Mouse (Mus musculus): ENCODE results near the gene Polr3h. TPM values are rescaled to one million over a fixed set of nuclear protein-coding genes. Genes with fewer than 3 reads are reported as not detected.

Gene Polr3h
- polyA plus RNA-seq, 1 experiment from 2014 or later = 74.3 TPM

DNA sequence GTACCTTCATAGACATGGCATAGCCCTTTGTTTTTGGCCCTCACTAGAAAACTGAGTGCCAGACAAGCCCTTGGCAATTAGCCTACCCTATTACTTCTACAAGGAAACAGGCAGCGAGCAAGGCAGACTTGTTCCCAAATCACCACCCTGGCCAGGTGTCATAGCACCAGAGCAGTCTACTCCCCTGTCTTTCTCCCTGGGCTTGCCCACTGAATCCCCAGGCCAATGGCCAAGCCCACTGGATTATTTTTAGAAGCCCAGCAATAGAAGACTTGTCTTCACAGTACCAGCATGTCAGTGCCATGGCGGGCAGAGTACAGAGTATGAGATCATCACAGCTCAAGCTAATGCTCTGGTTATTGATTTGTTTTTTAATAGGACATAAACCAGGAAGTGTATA lies 27.3 kb downstream of the Polr3h start:
- Histone ChIP-seq H3K9me3 (no peaks in the 10 kb centered on the region), H3K27me3 (replicated peaks; ENCODE audit: low read depth, poor library complexity, severe bottlenecking) (no peaks in the 10 kb centered on the region), H3K4me3 (no peak overlapping the region), H3K4me1 (no peaks in the 10 kb centered on the region), H3K27ac (replicated peaks) (no peak overlapping the region), H3K36me3 (replicated peaks) (peaks cover 99% of the 10 kb centered on the region)
- WGBS = 93% methylated on average over 2 of the region's 2 CpGs
- no peak for DNase-seq (ENCODE audit: low spot score)

DNA sequence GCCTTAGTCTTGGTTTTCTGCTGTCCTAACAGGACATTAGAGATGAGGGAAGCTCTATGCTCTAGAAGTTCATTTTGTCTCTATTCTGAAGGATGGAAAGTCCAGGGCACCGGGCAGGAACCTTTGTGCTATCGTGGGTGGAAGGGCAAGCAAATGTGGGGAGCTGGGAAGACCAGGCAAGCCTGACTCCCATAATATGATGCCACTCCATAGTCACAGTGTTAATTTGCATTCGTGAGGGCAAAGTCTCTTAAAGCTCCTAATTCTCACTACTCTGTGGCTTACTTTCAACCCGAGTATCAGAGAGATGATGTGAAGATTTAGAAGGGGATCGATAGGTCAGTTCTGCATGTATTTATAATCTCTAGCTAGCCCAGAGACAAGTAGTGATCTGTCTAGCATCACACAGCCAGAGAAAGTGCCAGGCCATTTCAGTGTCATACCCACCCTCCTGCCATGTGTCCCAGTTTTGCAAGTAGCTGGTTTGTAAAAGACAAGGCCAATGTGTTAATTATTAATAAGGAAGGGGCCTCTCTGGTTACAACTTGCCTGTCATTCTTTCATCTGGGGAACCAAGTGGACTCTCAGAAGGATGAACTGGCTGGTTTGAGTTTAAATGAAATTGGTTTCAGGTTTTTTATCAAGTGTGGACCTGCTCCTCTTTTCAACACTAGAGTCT lies 28.3 kb downstream of the Polr3h start:
- H3K4me1 ChIP-seq = no peaks in the 10 kb centered on the region
- H3K36me3 ChIP-seq (replicated peaks) = peaks cover 98% of the 10 kb centered on the region
- no peak overlapping the region for H3K27ac ChIP-seq (replicated peaks)
- H3K4me3 ChIP-seq = no peak overlapping the region
- no peaks in the 10 kb centered on the region for H3K27me3 ChIP-seq (replicated peaks; ENCODE audit: low read depth, poor library complexity, severe bottlenecking)
- DNase-seq (ENCODE audit: low spot score) = no peak
- no peaks in the 10 kb centered on the region for H3K9me3 ChIP-seq
- WGBS = 89% methylated on average over 5 of the region's 5 CpGs

DNA sequence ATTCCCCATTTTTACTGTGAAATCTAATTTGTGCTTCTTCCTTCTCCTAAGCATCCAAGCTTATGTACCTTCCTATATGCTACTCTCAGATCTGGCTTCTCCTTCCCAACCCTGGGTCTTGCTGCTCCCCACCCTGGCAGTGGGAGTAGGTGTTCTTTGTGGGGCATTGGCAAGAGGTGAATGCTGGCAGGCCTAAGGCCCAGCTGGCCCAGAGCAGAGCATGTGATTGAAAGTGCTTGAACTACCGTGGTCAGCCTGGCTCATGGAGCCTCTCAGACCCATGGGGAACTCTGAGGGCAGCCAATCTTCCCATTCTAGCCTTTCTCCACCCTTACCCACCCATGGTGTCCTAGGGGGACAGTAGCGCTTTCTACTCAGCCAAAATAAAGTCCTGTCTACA lies 29.6 kb downstream of the Polr3h start:
- 90% methylated on average over 2 of the region's 2 CpGs for WGBS
- Histone ChIP-seq H3K4me1 (no peaks in the 10 kb centered on the region), H3K9me3 (no peaks in the 10 kb centered on the region), H3K36me3 (replicated peaks) (peaks cover 98% of the 10 kb centered on the region), H3K27me3 (replicated peaks; ENCODE audit: low read depth, poor library complexity, severe bottlenecking) (no peaks in the 10 kb centered on the region), H3K27ac (replicated peaks) (no peak overlapping the region), H3K4me3 (no peak overlapping the region)
- no peak for DNase-seq (ENCODE audit: low spot score)

DNA sequence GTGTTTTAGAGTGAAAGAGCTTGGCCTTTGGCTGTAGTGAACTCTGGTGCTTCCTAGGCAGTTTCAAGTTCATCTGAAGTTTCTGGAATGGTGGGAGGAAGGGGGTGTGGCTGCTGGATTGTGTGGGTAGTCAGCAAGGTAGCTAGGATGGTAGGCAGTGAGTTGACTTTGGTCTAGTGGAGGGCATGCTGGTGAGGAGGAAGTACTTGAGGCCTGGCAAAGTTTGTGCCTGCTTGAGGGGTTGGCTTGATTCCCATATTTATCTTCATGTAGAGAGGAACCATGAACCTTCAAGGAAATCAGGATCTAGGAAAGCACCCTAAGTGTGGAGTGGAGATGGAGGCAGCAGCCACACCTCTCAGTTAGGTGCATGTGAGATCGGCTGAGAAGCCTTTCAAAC lies 32.0 kb downstream of the Polr3h start:
- WGBS = 82% methylated on average over 1 of the region's 1 CpGs
- no peaks in the 10 kb centered on the region for H3K9me3 ChIP-seq
- peaks cover 98% of the 10 kb centered on the region for H3K36me3 ChIP-seq (replicated peaks)

GRCm38 (mm10) chr15:81891822-81892580 lies 34.0 kb downstream of the Polr3h start:
- H3K9me3 ChIP-seq = no peaks in the 10 kb centered on the region
- H3K27me3 ChIP-seq (replicated peaks; ENCODE audit: low read depth, poor library complexity, severe bottlenecking) = no peaks in the 10 kb centered on the region
- H3K27ac ChIP-seq (replicated peaks) = no peak overlapping the region
- DNase-seq (ENCODE audit: low spot score) = no peak
- no peaks in the 10 kb centered on the region for H3K4me1 ChIP-seq
- WGBS = 93% methylated on average over 8 of the region's 8 CpGs
- no peak overlapping the region for H3K4me3 ChIP-seq
- H3K36me3 ChIP-seq (replicated peaks) = peaks cover 94% of the 10 kb centered on the region

More for the DNA sequence above, 32.0 kb downstream of the Polr3h start:
- Histone ChIP-seq H3K27me3 (replicated peaks; ENCODE audit: low read depth, poor library complexity, severe bottlenecking) (no peaks in the 10 kb centered on the region), H3K4me1 (no peaks in the 10 kb centered on the region), H3K27ac (replicated peaks) (no peak overlapping the region), H3K4me3 (no peak overlapping the region)
- no peak for DNase-seq (ENCODE audit: low spot score)

DNA sequence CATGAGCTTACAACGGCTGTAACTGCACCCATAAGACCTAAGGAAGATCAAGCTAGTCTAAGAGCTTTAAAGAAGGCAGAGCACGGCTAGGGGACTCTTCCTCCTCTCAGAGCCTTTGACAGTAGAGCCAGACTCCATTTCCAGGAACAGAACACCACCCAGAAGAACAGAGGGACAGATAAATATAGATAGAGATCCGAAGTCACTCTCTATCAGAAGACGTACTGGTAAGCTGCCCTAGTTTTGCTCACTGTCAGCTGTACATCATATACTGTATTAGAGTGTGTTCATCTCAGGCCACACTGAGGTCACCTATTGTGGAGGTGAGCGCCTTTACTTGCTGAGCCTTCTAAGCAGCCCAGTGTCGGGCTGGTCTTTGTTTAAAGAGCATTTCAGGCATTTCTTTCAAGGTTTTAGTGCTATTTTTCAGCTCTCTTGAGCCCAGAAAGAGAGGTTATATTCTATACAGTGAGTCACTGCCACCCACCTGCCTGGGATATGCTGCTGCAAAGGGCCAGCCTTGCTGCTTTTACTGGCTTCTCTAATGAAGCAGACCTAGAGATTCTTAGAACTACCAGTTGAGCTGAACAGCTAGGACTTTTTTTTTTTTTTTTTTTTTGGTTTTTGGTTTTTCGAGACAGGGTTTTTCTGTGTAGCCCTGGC lies 34.8 kb downstream of the Polr3h start:
- Histone ChIP-seq H3K36me3 (replicated peaks) (peaks cover 91% of the 10 kb centered on the region), H3K27me3 (replicated peaks; ENCODE audit: low read depth, poor library complexity, severe bottlenecking) (no peaks in the 10 kb centered on the region), H3K27ac (replicated peaks) (no peak overlapping the region), H3K4me1 (no peaks in the 10 kb centered on the region), H3K9me3 (no peaks in the 10 kb centered on the region), H3K4me3 (no peak overlapping the region)
- no peak for DNase-seq (ENCODE audit: low spot score)
- 89% methylated on average over 7 of the region's 7 CpGs for WGBS

DNA sequence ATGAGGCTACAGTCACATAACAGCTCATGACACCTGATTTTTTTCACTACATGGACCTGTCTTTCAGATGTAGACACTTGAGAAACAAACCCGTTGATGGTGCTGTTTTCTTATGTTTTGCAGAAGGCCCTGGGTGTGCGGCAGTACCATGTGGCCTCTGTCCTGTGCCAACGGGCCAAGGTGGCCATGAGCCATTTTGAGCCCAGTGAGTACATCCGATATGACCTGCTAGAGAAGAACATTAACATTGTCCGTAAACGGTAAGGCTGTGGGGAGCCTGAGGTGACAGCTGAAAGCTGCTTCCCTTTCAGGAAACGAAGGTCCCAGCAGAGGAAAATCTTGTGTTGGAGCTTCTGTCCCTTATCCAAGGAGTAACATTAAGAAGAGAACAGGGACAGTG lies 36.9 kb downstream of the Polr3h start:
- Histone ChIP-seq H3K9me3 (no peaks in the 10 kb centered on the region), H3K27me3 (replicated peaks; ENCODE audit: low read depth, poor library complexity, severe bottlenecking) (no peaks in the 10 kb centered on the region), H3K27ac (replicated peaks) (no peak overlapping the region), H3K4me3 (no peak overlapping the region), H3K36me3 (replicated peaks) (peaks cover 80% of the 10 kb centered on the region), H3K4me1 (no peaks in the 10 kb centered on the region)
- DNase-seq (ENCODE audit: low spot score) = no peak
- whole genome bisulfite sequencing = 93% methylated on average over 7 of the region's 7 CpGs

- 89% methylated on average over 6 of the region's 6 CpGs for WGBS
- no peak overlapping the region for H3K27ac ChIP-seq (replicated peaks)
- H3K36me3 ChIP-seq (replicated peaks) = peaks cover 77% of the 10 kb centered on the region
- H3K9me3 ChIP-seq = no peaks in the 10 kb centered on the region
- H3K27me3 ChIP-seq (replicated peaks; ENCODE audit: low read depth, poor library complexity, severe bottlenecking) = no peaks in the 10 kb centered on the region
- no peak overlapping the region for H3K4me3 ChIP-seq
- H3K4me1 ChIP-seq = no peaks in the 10 kb centered on the region
- DNase-seq (ENCODE audit: low spot score) = no peak
These were observed 39.1 kb downstream of the Polr3h start for GRCm38 (mm10) chr15:81886795-81887550.

- 83% methylated on average over 3 of the region's 3 CpGs for WGBS
- Histone ChIP-seq H3K27me3 (replicated peaks; ENCODE audit: low read depth, poor library complexity, severe bottlenecking) (no peaks in the 10 kb centered on the region), H3K9me3 (no peaks in the 10 kb centered on the region), H3K36me3 (replicated peaks) (peaks cover 64% of the 10 kb centered on the region), H3K27ac (replicated peaks) (no peak overlapping the region), H3K4me1 (no peaks in the 10 kb centered on the region), H3K4me3 (no peak overlapping the region)
- DNase-seq (ENCODE audit: low spot score) = no peak
These were observed 40.6 kb downstream of the Polr3h start for GRCm38 (mm10) chr15:81885418-81885934.

GRCm38 (mm10) chr15:81882348-81882747 lies 43.7 kb downstream of the Polr3h start:
- Histone ChIP-seq H3K36me3 (replicated peaks) (peaks cover 40% of the 10 kb centered on the region), H3K4me1 (peaks cover 9% of the 10 kb centered on the region; the same call in 1 of the 2 replicates), H3K27ac (replicated peaks) (no peak overlapping the region), H3K4me3 (no peak overlapping the region), H3K27me3 (replicated peaks; ENCODE audit: low read depth, poor library complexity, severe bottlenecking) (no peaks in the 10 kb centered on the region), H3K9me3 (no peaks in the 10 kb centered on the region)
- no peak for DNase-seq (ENCODE audit: low spot score)
- WGBS = 94% methylated on average over 3 of the region's 3 CpGs

- no peaks in the 10 kb centered on the region for H3K9me3 ChIP-seq
- DNase-seq (ENCODE audit: low spot score) = no peak
- no peak overlapping the region for H3K4me3 ChIP-seq
- H3K27ac ChIP-seq (replicated peaks) = no peak overlapping the region
- 79% methylated on average over 5 of the region's 5 CpGs for WGBS
- peaks cover 33% of the 10 kb centered on the region for H3K36me3 ChIP-seq (replicated peaks)
- H3K4me1 ChIP-seq = peaks cover 9% of the 10 kb centered on the region; the same call in 1 of the 2 replicates
- H3K27me3 ChIP-seq (replicated peaks; ENCODE audit: low read depth, poor library complexity, severe bottlenecking) = no peaks in the 10 kb centered on the region
These were observed 46.3 kb downstream of the Polr3h start for GRCm38 (mm10) chr15:81879531-81880401.

Measured in embryonic facial prominence, embryonic 10.5 days (tissue).